Mouse (Mus musculus): Measurements from ENCODE around the gene Cdhr2.

Gene Cdhr2

DNA sequence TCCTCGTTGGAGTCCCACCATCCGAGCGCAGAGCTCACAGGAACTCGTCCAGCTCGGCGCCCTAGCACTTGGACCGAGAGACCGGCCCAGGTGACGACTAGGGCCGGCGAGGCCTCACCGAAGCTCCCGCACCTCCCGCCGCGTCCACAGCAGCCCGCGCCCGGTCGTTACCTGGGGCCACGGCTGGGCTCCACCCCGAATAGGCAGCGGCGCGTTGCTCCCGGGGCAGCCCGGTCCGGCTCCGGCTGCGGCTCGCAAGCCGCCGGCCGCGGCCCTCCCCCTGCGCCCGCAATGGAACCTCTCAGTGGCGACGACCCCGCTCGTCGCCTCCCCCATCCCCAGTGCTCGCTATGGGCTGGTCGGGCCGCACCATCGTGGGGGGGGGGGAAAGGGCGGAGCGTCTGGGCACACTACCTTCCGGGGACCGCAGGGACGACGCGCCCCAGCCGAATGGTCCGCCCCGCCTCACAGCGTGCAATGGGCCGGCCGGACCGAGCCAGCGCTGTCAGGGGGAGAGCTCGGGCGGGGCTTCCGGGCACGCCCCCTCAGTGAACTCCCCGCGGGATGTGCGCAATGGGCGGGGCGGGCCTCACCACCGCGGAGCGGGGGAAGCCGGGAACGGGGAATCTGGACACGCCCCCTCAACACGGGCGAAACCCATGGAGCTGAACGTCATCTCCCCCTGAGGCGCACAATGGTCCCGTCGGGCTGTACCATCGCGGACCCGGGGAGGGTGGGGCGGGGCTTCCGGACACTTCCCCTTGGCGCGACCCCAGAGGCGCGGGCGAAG is 7.5 kb upstream of the Cdhr2 start, which contains the start of gene Rnf44:
Gene Rnf44 (minus strand): TSS at position 350 of the 790 bp plus-strand sequence.
- peak; percentile 96 for DNase-seq (ENCODE audit: low read depth, low spot score)

DNA sequence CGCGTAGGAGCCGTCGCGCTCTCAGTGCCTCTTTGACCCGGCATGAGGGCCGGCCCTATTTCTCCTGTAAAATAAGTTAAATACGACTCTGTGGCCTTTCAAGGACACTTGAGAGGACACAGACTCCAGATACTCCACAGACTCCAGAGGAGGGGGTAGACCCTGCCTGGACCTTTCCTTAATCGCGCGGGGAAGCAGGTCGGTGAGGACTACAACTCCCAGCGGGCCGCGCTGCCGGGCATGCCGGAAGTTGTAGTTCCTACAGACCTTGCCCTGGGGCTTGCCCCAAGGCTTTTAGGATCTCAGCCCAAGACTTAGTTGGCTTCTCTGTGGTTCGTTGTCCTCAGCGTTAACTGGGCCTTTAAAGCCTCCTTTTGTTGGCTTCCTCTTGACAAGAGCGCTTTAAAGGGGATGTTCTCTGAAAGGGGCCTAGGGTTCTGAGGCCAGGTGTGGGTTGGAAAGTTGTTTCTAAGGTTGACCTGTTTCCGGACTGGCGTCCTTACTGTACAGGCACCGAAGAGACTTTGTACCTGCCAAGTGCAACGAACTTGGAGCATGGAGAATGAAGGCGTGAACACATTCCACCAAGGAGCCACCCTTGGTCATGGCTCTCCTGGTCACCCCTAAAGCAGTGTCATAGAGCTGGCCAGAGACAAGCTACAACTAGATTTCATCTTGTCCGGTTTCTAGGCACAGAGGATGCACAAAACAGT is 6.8 kb upstream of the Cdhr2 start:
- peak; percentile 86 for DNase-seq (ENCODE audit: low read depth, low spot score)

GRCm38 (mm10) chr13:54695479-54696230 is 5.6 kb upstream of the Cdhr2 start:
- DNase-seq (ENCODE audit: low read depth, low spot score): no peak

DNA sequence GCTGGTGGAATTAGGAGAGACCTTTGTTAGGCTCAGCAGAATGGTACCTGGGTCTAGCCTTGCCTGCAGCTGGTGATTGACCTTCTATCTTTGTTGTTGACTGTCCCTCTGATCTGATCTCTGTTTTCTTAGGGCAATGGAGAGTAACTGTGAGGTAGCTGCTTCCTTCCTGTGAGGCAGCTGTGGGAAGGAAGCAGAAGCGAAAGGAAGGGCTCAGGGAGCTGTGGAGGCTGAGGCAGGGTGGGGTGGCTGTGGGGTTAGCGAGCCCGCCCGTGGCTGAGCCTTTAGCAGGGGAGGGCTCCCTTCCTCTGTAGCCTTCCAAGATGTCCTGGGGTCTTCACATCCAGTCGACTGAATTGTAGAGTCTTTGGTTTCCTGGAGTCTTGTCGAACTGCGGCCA is 1.2 kb downstream of the Cdhr2 start:
- DNase-seq (ENCODE audit: low read depth, low spot score): no peak

- no peak for DNase-seq (ENCODE audit: low read depth, low spot score)
Measured at GRCm38 (mm10) chr13:54704890-54705289, 3.6 kb downstream of the Cdhr2 start.

- DNase-seq (ENCODE audit: low read depth, low spot score): peak; percentile 55
Measured at GRCm38 (mm10) chr13:54710866-54711265, 9.6 kb downstream of the Cdhr2 start.

GRCm38 (mm10) chr13:54714393-54714792 is 13.1 kb downstream of the Cdhr2 start:
- no peak for DNase-seq (ENCODE audit: low read depth, low spot score)

DNA sequence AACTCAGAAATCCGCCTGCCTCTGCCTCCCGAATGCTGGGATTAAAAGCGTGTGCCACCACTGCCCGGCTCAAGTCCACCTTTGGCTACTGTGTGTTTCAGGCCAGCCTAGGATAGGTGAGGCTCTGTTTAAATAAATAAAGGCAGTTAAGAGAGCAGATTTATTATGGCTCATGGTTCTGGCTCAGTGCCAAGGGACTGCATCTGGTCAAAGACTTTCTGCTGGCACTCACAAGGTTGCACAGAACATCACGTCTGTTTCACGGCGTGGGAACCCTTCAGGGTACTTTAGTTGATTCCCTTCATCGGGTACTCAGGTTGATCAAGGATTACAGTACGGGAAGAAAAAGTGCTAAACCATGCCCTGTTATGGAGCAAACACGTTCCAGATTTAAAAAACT is 13.7 kb downstream of the Cdhr2 start:
- DNase-seq (ENCODE audit: low read depth, low spot score): peak; percentile 28

GRCm38 (mm10) chr13:54716916-54717315 is 15.7 kb downstream of the Cdhr2 start:
- DNase-seq (ENCODE audit: low read depth, low spot score): peak; percentile 67

GRCm38 (mm10) chr13:54723143-54723542 is 21.9 kb downstream of the Cdhr2 start:
- DNase-seq (ENCODE audit: low read depth, low spot score): no peak

- no peak for DNase-seq (ENCODE audit: low read depth, low spot score)
Measured at GRCm38 (mm10) chr13:54726131-54726530, 24.9 kb downstream of the Cdhr2 start.

DNA sequence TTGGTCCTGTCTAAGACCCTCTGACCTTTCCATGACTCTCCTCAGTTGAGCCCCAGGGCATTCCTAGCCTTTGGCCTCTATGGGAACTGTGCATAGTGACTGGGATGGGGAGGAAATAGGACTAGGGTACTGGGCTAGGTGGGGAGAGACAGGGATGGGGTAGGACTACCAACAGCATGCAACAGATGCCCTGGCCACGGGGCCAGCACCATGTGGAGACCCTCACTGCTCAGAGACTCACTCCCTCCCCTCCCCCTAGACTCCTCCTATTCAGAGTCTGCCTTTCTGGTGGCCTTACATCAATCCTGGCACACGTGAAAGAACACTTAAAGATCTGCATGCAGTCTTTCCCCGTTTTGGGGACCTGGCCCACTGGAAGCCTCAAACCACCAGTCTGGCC is 35.7 kb downstream of the Cdhr2 start:
- DNase-seq (ENCODE audit: low read depth, low spot score): no peak

GRCm38 (mm10) chr13:54737488-54738212 is 36.4 kb downstream of the Cdhr2 start:
- DNase-seq (ENCODE audit: low read depth, low spot score): no peak

GRCm38 (mm10) chr13:54738213-54738601 is 36.9 kb downstream of the Cdhr2 start:
- DNase-seq (ENCODE audit: low read depth, low spot score): no peak

DNA sequence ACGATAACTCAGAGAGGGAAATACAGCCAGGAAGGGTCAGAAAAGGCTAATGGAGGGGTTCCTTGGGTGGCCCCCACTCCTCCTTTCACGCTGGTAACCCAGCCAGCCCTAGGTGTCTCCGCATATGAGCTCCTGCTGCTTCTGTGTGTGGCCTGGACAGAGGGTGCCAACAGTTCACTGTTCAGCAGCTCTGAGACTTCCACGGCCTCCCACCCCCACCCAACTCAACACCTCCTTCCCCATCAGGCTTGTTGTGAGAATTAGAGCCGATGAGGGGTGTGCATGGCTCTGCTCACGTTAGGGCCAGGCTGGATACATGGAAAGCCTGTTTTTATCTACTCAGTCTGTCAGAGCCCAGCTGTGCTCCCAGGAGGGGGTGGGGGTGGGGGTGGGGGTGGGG is 44.8 kb downstream of the Cdhr2 start:
- DNase-seq (ENCODE audit: low read depth, low spot score): no peak

GRCm38 (mm10) chr13:54746896-54747295 is 45.6 kb downstream of the Cdhr2 start:
- DNase-seq (ENCODE audit: low read depth, low spot score): no peak

DNA sequence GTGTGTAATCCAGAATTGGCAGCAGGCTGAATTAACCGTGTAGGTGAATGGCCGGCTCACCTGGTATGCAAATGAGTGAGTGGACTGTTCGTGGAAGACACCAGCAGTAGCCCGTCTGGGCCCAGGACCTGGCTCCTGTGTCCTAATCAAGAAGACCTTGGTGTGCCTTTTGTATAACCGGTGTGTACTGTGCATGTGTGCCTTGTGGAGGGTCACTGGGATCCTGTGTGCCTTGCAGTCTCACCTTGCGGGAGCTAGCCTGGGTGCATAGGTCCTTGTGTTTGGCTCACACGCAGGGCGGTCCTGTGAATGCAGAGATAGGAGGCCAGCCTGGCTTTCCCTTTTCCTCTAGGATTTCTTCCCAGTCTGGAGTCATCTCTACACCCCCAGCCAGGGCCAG is 46.9 kb downstream of the Cdhr2 start:
- DNase-seq (ENCODE audit: low read depth, low spot score): no peak

DNA sequence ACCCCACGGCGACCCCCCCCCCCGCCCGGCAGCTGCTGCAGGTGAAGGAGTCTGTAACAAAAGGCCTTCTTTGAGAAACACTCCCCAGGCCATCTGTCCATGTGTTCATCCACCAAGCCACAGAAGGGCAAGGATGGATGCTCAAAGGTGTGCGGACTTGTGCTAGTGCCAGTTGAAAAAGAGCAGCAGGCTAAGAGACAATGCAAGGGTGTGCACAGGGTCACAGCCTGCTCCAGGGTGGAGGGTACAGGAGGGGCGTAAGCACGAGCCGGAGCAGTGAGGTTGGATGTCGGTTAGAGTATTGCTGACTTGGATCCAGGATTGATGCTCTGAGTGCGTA is 47.4 kb downstream of the Cdhr2 start:
- no peak for DNase-seq (ENCODE audit: low read depth, low spot score)

DNA sequence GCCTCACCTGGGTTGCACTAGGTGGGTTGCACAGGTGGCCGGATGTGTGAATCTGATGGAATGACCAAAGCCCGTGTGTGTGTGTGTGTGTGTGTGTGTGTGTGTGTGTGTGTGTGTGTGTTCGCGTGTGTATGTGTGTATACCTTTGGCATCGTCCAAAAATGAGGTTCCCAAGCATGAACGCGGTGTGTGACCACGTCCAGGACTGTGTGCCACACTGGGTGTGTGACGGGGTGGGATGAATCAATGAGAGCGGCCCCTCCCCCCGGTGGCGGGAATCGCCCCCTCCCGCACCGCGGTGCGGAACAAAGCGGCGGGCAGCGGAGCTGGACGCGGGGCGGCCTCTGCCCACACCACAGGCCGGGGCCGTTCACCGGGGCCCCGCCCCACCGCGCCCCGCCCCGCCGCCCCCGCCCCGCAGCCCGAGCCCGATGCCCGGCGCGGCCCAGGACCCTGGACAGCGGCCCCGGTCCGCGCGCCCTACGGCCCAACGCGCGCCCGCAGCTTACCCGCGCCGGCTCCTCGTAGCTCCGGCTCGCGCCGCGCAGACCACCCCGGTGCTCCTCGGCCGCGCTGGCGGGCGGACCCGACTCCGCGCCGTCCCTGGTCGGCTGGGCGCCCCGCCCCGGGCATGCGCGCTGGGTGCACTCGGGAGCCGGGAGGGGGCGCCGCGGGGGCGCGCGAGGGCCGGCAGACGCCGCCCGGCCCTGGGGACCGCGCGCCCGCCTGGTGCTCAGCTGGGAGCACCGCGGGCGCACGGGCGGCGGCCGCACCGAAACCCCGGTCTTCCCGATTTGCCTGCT is 48.0 kb downstream of the Cdhr2 start:
- no peak for DNase-seq (ENCODE audit: low read depth, low spot score)

- no peak for DNase-seq (ENCODE audit: low read depth, low spot score)
Measured at GRCm38 (mm10) chr13:54749864-54750411, 48.7 kb downstream of the Cdhr2 start, which contains the start of gene Gprin1. Gene Gprin1, minus strand, starts transcription at chr13:54749874.

DNA sequence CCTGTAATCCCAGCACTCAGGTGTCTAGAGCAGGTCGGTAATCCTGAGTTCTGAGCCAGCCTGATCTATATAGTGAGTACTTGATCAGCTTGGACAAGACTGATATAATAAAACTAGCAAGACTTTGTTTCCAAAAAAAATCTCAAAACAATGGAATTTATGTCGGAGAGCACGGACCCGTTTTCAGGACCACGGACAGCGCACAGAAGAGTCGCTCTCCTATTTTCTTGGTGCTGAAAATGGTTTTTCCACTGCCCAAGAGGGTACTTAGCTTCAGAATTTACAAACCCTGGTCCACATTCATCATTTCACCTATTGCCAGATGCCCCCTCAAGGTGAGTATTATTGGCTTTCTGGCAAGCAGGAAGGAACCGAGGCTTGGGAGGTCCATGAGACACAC is 49.4 kb downstream of the Cdhr2 start:
- DNase-seq (ENCODE audit: low read depth, low spot score): peak; percentile 43

All from 3T3-L1 (cell line).